Mouse (Mus musculus): ENCODE data around the gene Haus5. TPM values are rescaled to one million over a fixed set of nuclear protein-coding genes. Genes with fewer than 3 reads are reported as not detected.

The Haus5 gene
- 37.6 TPM for total RNA-seq (2023)

DNA sequence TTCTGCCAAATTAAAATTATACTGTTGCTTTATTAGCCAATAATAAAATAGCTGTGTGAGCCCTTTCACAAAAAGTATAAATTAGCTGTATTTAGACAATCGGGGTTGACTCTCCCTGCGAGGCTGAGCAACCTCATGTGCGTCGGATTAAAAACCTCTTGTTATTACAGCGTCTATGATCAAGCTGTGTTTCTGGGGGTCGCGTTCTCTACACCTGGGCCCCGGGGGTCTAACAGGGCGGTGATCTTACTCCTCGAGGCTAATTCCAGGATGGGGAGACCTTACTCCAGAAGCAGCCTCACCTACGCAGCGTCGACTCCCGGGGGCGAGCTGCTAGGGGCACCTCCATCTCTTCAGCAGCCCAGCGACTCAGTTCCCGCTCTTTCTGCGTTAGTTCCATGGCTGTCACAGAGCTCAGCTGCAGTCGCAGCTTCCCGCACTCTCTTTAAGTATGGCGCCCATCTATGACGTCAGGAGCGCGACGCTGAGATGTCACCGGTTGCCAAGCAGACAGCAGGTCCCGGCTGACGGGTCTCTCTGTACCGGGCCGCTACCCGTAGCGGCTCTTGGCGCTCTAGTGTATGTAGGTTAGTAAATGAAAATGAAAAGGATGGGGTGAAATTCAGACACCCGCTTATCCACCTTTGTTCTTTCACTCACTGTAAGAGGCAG lies at the start of gene Haus5:
Haus5 (minus strand) TSS at position 466 of the 672 bp plus-strand sequence.

DNA sequence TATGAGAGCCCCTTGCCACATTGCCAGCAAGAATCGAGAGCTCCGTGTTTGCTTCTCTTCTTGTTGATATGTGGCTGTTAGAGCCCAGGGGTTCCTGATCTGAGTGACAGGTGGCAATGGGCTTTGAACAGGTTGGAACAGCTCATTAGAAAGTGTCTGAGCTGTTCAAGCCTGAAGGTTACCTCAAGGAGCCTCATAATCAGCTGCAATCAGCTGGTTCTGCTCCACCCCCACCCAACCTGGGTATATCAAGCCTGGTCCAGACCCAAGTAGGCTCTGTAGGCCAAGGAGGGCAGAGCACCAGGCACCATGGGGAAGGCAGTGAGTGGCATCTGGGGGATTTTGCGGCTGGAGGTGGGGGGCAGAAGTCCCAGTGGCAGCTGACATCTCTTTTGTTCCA lies 47.1 kb upstream of the Haus5 start, which contains the start of gene Atp4a:
Atp4a (plus strand) TSS at position 268 of the 400 bp plus-strand sequence.

DNA sequence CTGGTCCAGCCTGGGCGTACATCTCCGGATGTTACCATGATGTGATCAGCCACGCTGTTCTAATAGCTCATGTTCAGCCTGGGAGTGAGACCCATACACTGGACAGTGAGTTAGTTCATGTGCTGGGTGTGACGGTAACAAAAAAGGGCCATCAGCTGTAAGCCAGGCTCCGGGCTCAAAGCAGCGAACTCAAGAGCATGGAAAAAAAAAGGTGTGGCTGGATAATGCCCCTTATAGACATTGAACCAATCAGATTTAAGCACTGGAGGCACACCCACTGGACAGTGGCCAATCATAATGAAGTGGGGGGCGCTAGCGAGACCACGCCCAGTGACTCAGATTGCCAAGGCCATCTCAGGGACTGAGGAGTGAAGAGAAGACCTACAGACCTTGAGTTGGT lies 33.8 kb upstream of the Haus5 start, which contains the start of gene 2200002J24Rik:
2200002J24Rik (plus strand) TSS at position 338 of the 400 bp plus-strand sequence.

DNA sequence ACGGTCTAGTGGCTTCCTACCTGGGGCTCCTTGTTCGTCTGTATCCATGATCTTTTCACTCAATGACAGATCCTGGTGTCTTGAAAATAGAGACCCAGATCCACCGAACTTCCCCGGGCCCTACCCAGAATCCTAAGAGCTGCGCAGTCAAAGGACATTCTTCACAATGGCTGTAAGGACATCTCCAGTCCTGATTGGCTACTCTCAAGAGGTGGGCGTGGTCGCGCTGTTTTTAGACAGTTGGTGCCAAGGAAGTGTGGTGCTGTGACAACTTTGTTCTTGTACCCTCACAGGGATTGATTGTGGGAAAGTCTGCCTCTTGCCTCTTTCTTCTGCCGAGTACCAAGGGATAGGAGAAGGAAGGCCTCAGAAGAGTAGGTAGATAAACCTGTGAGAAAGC lies 6.7 kb upstream of the Haus5 start, which contains the start of gene Pmis2:
Pmis2 (minus strand) TSS at position 126 of the 400 bp plus-strand sequence.

DNA sequence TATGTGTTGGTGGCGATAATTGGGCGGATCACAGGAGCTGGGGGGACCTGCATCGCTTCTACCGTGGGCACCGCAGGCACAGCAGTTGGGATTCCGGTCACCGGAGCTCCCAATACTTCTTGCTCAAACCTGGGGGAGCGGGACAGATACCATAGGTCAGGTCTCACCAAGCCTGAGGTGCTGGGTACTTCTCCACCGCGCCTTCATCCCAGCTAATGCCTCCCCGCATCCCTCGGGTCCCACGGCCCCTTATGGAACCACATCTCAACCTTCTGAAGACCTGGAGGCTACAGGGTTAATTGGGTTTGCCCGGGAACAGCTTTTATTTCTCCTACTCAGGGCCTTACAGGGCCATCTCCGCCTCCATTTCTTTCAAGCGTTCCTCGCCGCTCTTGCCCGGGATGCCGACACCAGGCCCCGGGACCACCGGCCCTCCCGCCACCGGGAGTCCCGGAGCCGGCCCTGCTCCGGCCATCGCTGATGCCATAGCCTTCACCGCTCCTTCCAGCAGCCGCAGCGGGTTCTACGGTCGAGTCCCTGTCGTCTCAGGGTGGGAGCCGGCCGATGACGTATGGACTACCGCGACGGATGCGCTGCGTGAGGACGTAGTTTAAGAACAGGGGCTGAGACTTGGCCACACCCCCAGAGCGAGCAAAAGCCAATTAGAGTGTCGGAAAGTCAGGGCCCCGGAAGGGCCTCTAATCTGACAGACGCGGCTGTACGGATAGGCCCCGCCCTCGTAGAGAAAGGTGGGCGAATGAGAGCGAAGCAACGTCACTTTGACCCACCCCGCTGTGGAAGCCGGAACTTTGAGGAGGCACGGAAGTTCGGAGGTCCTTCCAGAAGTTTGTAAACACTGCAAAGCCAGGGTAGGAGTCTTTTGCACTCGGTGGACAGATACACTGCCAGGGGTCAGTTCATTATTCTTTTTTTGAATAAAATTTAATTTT lies 14.9 kb downstream of the Haus5 start, which contains the start of gene Rbm42:
Rbm42 (minus strand) TSS at position 727 of the 950 bp plus-strand sequence.

DNA sequence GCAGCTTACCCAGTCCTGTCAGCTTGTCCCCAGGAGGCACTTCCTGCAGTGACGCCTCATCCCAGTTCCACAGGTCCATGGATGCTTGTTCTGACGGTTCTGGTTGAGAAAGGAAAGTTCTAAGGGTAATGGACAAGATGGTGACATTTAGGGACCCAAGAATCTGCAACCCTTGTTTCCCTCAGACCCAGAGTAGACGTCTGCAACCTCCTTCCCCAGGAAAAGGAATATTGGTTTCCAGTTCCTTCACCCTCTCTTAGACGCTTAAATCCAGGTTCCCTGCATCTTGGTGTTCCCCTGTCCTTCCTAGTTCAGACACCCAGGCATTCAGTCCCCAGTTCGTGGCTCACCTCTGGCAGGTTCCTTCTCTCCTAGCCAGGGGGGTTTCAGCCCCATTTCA lies 29.0 kb downstream of the Haus5 start, which contains the start of gene Etv2:
Etv2 (minus strand) TSS at position 101 of the 400 bp plus-strand sequence.

DNA sequence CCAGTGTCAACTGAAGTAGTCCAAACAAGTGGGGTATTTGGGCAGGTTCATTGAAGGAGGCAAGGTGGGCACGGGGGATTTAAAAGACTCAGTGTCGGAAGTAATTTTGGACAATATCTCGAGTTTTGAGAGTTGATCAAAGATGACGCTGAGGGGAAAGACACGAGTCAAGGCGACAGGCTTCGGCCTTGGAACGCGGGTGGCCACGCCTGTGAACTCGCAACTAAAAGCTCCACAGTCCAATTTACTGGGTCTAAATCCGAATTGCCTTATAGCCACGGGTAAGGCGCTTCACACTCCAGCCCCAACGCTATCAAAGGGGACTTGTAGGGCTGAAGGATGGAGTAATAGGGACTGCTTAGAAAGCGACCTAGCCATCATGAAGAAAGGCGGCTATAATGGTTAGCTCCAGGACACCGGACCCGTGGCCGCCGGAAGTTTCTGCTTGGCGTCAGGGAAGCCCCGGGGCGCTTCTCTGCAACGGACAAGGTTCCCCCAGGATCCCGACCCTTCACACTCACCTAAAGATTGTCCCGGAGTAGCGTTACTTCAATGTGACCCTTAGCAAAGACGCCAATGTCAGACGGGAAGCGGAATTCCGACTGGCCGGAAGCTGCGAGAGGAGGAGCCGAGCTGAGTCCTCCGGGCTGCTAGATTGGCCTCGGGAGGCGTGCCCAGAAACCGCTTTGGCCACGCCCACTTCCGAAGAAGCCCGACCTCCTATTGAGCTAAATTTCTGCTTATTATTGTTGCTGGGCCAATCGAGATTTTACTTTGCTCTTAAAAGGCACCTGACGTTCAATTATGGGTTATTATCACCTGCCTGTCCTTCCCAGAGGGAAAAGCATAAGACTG lies 39.0 kb downstream of the Haus5 start, which contains the start of gene Cox6b1:
Cox6b1 (minus strand) TSS at position 622 of the 855 bp plus-strand sequence.

DNA sequence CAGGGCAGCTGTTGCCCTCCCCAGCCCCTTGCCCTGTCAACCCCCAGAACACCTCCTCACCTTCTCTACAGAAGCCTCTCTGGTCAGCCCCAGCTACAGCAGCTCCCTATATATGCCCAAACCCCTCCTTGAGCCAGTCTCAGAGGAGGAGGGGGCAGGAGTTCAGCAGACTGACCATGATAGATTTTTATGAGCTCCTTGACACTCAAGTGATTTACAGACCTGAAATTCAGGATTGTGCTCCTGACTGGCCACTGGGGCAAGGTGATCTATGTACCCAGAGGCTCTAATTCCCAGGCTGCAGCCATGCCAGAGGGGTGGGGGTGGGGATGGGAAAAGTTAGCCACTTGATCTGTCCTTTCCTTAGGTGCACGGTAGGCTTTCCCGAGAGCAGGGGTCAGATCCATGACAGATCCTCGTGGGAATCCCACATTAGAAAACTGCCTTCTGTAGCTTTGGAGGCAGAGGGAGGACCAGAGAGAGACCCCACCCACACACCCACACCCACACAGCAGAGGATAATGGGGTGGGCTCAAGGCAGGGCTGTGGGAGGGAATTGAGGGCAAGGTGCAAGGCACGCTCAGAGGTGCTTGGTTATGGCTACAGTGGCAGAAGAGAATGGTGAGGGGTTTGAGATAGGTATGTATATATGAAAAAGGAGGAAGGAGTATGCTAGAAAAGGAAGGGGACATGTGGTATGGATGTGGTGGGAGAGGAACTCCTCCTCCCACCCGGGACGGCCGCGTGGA lies 52.0 kb downstream of the Haus5 start, which contains the start of gene Upk1a:
Upk1a (minus strand) TSS at position 194 of the 749 bp plus-strand sequence.

Other genes starting within 250 kb of the Haus5 start
- 181 TPM for gene Hcst, start 245.1 kb downstream of the Haus5 start, total RNA-seq (2023)
- gene Nfkbid, start 243.3 kb downstream of the Haus5 start, total RNA-seq (2023), result 60.6 TPM
- gene Aplp1, start 219.5 kb downstream of the Haus5 start, total RNA-seq (2023), result 0.37 TPM
- gene Kirrel2, start 207.3 kb downstream of the Haus5 start, total RNA-seq (2023), result not detected
- not detected for gene Nphs1, start 206.7 kb downstream of the Haus5 start, total RNA-seq (2023)
- not detected for gene Prodh2, start 171.4 kb downstream of the Haus5 start, total RNA-seq (2023)
- gene Arhgap33, start 129.9 kb downstream of the Haus5 start, total RNA-seq (2023), result 7.0 TPM
- gene Hspb6, start 112.8 kb downstream of the Haus5 start, total RNA-seq (2023), result 4.1 TPM
- 11.5 TPM for gene Proser3, start 112.7 kb downstream of the Haus5 start, total RNA-seq (2023)
- 39.9 TPM for gene Lin37, start 105.2 kb downstream of the Haus5 start, total RNA-seq (2023)
- 77.5 TPM for gene U2af1l4, start 101.7 kb downstream of the Haus5 start, total RNA-seq (2023)
- gene Gm49396, start 101.7 kb downstream of the Haus5 start, total RNA-seq (2023), result 30.1 TPM
- gene Psenen, start 101.4 kb downstream of the Haus5 start, total RNA-seq (2023), result 104 TPM
- 48.2 TPM for gene Igflr1, start 99.6 kb downstream of the Haus5 start, total RNA-seq (2023)
- 106 TPM for gene Kmt2b, start 76.3 kb downstream of the Haus5 start, total RNA-seq (2023)
- gene Zbtb32, start 66.1 kb downstream of the Haus5 start, total RNA-seq (2023), result not detected
- 0.49 TPM for gene Upk1a, start 52.1 kb downstream of the Haus5 start, total RNA-seq (2023)
- 185 TPM for gene Cox6b1, start 38.8 kb downstream of the Haus5 start, total RNA-seq (2023)
- not detected for gene Etv2, start 29.1 kb downstream of the Haus5 start, total RNA-seq (2023)
- 91.5 TPM for gene Rbm42, start 14.7 kb downstream of the Haus5 start, total RNA-seq (2023)
- not detected for gene Pmis2, start 6.6 kb upstream of the Haus5 start, total RNA-seq (2023)
- gene 2200002J24Rik, start 33.9 kb upstream of the Haus5 start, total RNA-seq (2023), result not detected
- gene Atp4a, start 47.2 kb upstream of the Haus5 start, total RNA-seq (2023), result not detected
- gene Tmem147, start 64.5 kb upstream of the Haus5 start, total RNA-seq (2023), result 47.1 TPM
- not detected for gene Gapdhs, start 78.7 kb upstream of the Haus5 start, total RNA-seq (2023)
- gene Sbsn, start 86.5 kb upstream of the Haus5 start, total RNA-seq (2023), result 6.2 TPM
- gene Dmkn, start 98.8 kb upstream of the Haus5 start, total RNA-seq (2023), result not detected
- gene Krtdap, start 122.9 kb upstream of the Haus5 start, total RNA-seq (2023), result not detected
- gene Ffar2, start 158.8 kb upstream of the Haus5 start, total RNA-seq (2023), result 1.3 TPM
- not detected for gene Ffar3, start 191.2 kb upstream of the Haus5 start, total RNA-seq (2023)
- 1.3 TPM for gene Ffar1, start 196.6 kb upstream of the Haus5 start, total RNA-seq (2023)
- 60.4 TPM for gene Cd22, start 215.3 kb upstream of the Haus5 start, total RNA-seq (2023)
- not detected for gene Mag, start 249.9 kb upstream of the Haus5 start, total RNA-seq (2023)

Measured in CD8-positive naive resting alpha-beta T cell, adult 57 days (primary cell).